Mouse (Mus musculus) cerebellum, adult 2 months (tissue): ENCODE data around the gene Bcl2l13.

Experiments used
- CTCF ChIP-seq: fragments of 200-500 bp; IDR thresholded peaks from 2 replicates; pipeline ENCODE4 v1.5.1; 2011; ENCODE audit warnings: low read depth, mild to moderate bottlenecking, control low read depth, low read length, moderate library complexity, borderline replicate concordance; ENCODE audit not compliant: insufficient read depth
- POLR2A ChIP-seq: fragments of 200-500 bp; IDR thresholded peaks from 2 replicates; pipeline ENCODE4 v1.6.1; 2011; ENCODE audit warnings: low read length, control low read depth, borderline replicate concordance; ENCODE audit not compliant: insufficient read depth

DNA sequence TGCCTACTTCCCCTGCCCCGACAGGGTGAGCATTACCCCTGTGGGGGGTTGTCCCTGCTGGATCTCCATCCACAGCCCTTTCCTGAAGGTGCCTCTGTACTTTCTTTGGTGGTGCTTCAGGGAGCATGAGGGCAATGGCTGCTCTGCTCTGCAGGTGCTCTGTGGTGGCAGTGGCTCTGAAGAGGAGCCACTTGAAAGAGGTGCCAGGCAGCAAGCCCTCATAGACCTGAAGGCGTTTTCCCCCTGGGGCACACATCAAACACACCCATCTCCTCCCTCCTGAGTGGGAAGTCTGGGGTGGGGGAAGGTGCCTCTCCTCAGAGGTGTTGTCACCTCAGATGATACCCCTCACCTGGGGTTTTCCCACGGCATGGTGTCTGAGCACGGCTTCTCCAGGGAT is 98.2 kb downstream of the Bcl2l13 start:
- TF ChIP-seq CTCF, result no peak
- no peak for TF ChIP-seq POLR2A
